Mouse (Mus musculus): ENCODE results near the gene Zfp444.

- TF ChIP-seq EP300 (IDR thresholded peaks at IDR 0.05; ENCODE audit: low read depth): no peak
- no peak for TF ChIP-seq CTCF (IDR thresholded peaks at IDR 0.05; ENCODE audit: low read depth)
Measured at GRCm38 (mm10) chr7:6152036-6152435, 20.0 kb upstream of the Zfp444 start.

All from liver, postnatal 0 days (tissue).